Mouse (Mus musculus) MEL (cell line): ENCODE results near the gene Slmap. TPM values are rescaled to one million over a fixed set of nuclear protein-coding genes. Genes with fewer than 3 reads are reported as not detected.

Experiments
- DNase-seq: peaks from one replicate; pipeline ENCODE4 v3.0.0; 2011; ENCODE audit warnings: low read depth, low spot score
- H3K27ac ChIP-seq: 2 replicates; pipeline ENCODE4 v1.5.1; 2012; ENCODE audit warnings: low read depth, mild to moderate bottlenecking, control low read depth, low read length, moderate library complexity; ENCODE audit not compliant: control insufficient read depth
- H3K27me3 ChIP-seq, 2 experiments: fragments of 150-350 bp in 1 of 2; sonication (generic) in 1 of 2; 2 replicates each; pipeline ENCODE4 v1.6.1; 2012; ENCODE audit warnings: low read length in 2 of 2, mild to moderate bottlenecking in 2 of 2, improper control_type of control experiment in 1 of 2, moderate library complexity in 1 of 2; ENCODE audit not compliant: insufficient read depth in 2 of 2, control insufficient read depth in 1 of 2
- H3K36me3 ChIP-seq, 2 experiments: 2 replicates each; pipeline ENCODE4 v1.6.1; 2012 to 2014; ENCODE audit warnings: low read length in 2 of 2, improper control_type of control experiment in 1 of 2, inconsistent platforms in 1 of 2, mild to moderate bottlenecking in 1 of 2; ENCODE audit not compliant: insufficient read depth in 2 of 2, control insufficient read depth in 1 of 2
- H3K4me1 ChIP-seq, 2 experiments: fragments of 150-350 bp in 1 of 2; sonication (generic) in 1 of 2; 2 replicates each; pipeline ENCODE4 v1.6.1; 2012; ENCODE audit warnings: low read length in 2 of 2, improper control_type of control experiment in 1 of 2, mild to moderate bottlenecking in 1 of 2; ENCODE audit not compliant: insufficient read depth in 2 of 2, control insufficient read depth in 1 of 2
- H3K4me3 ChIP-seq, 2 experiments: fragments of 150-350 bp in 1 of 2; sonication (generic) in 1 of 2; 2 replicates each; pipeline ENCODE4 v1.5.1; 2012; ENCODE audit warnings: low read depth in 2 of 2, low read length in 2 of 2, mild to moderate bottlenecking in 2 of 2, moderate library complexity in 2 of 2, control low read depth in 1 of 2, improper control_type of control experiment in 1 of 2; ENCODE audit not compliant: control insufficient read depth in 1 of 2, insufficient read depth in 1 of 2
- H3K79me2 ChIP-seq: 2 replicates; pipeline ENCODE4 v1.6.1; 2012; ENCODE audit warnings: mild to moderate bottlenecking, low read length, moderate library complexity; ENCODE audit not compliant: control insufficient read depth, poor library complexity, insufficient read depth
- H3K9ac ChIP-seq: 2 replicates; pipeline ENCODE4 v1.6.1; 2012; ENCODE audit warnings: low read depth, mild to moderate bottlenecking, control low read depth, low read length, moderate library complexity; ENCODE audit not compliant: control insufficient read depth, poor library complexity, severe bottlenecking
- H3K9me3 ChIP-seq: fragments of 150-350 bp; sonication (generic); replicated peaks from 2 replicates; pipeline ENCODE4 v1.6.1; 2012; ENCODE audit warnings: mild to moderate bottlenecking, low read length, improper control_type of control experiment, moderate library complexity; ENCODE audit not compliant: insufficient read depth
- BHLHE40 ChIP-seq: IDR thresholded peaks from 2 replicates; pipeline ENCODE4 v1.6.1; 2012; ENCODE audit warnings: low read depth, mild to moderate bottlenecking, inconsistent platforms, low read length, improper control_type of control experiment, borderline replicate concordance
- CHD1 ChIP-seq: IDR thresholded peaks from 2 replicates; pipeline ENCODE4 v1.6.1; 2012; ENCODE audit warnings: low read depth, mild to moderate bottlenecking, inconsistent platforms, low read length, improper control_type of control experiment
- CHD2 ChIP-seq: IDR thresholded peaks from 2 replicates; pipeline ENCODE4 v1.6.1; 2011; ENCODE audit warnings: low read length, improper control_type of control experiment
- CTCF ChIP-seq, 3 experiments: IDR thresholded peaks in 2 of 3; conservative IDR thresholded peaks in 1 of 3; 2 replicates each; pipeline ENCODE4 v1.5.1; 2011 to 2012; ENCODE audit warnings: low read length in 3 of 3, low read depth in 2 of 3, mild to moderate bottlenecking in 2 of 3, improper control_type of control experiment in 1 of 3, inconsistent platforms in 1 of 3, mixed read lengths in 1 of 3, moderate library complexity in 1 of 3; ENCODE audit not compliant: control insufficient read depth in 1 of 3, insufficient read depth in 1 of 3, poor library complexity in 1 of 3, severe bottlenecking in 1 of 3
- E2F4 ChIP-seq: IDR thresholded peaks from 2 replicates; pipeline ENCODE4 v1.6.1; 2011; ENCODE audit warnings: low read depth, low read length, improper control_type of control experiment, borderline replicate concordance
- ELF1 ChIP-seq: IDR thresholded peaks from 2 replicates; pipeline ENCODE4 v1.6.1; 2014; ENCODE audit warnings: low read depth, mild to moderate bottlenecking, inconsistent platforms, low read length, improper control_type of control experiment, moderate library complexity
- EP300 ChIP-seq, 2 experiments: IDR thresholded peaks; 2 replicates each; pipeline ENCODE4 v1.6.1; 2011; ENCODE audit warnings: improper control_type of control experiment in 2 of 2, low read length in 2 of 2, low read depth in 1 of 2, mild to moderate bottlenecking in 1 of 2
- ETS1 ChIP-seq: IDR thresholded peaks from 2 replicates; pipeline ENCODE4 v1.6.1; 2012; ENCODE audit warnings: low read depth, mild to moderate bottlenecking, inconsistent platforms, low read length, improper control_type of control experiment, moderate library complexity
- GABPA ChIP-seq: IDR thresholded peaks from 2 replicates; pipeline ENCODE4 v1.6.1; 2012; ENCODE audit warnings: low read depth, mild to moderate bottlenecking, inconsistent platforms, low read length, improper control_type of control experiment, moderate library complexity
- GATA1 ChIP-seq: IDR thresholded peaks from 2 replicates; pipeline ENCODE4 v1.6.1; 2011; ENCODE audit warnings: low read depth, low read length, improper control_type of control experiment
- HCFC1 ChIP-seq: IDR thresholded peaks from 2 replicates; pipeline ENCODE4 v1.6.1; 2012; ENCODE audit warnings: low read depth, mild to moderate bottlenecking, inconsistent platforms, low read length, improper control_type of control experiment, moderate library complexity
- JUND ChIP-seq: IDR thresholded peaks from 2 replicates; pipeline ENCODE4 v1.6.1; 2011; ENCODE audit warnings: low read depth, mild to moderate bottlenecking, improper control_type of control experiment, low read length
- KAT2A ChIP-seq: conservative IDR thresholded peaks from 2 replicates; pipeline ENCODE4 v1.6.1; 2012; ENCODE audit warnings: low read depth, low read length, improper control_type of control experiment, inconsistent platforms
- MAX ChIP-seq: IDR thresholded peaks from 2 replicates; pipeline ENCODE4 v1.6.1; 2011; ENCODE audit warnings: low read length, improper control_type of control experiment
- MAZ ChIP-seq: IDR thresholded peaks from 2 replicates; pipeline ENCODE4 v1.6.1; 2012; ENCODE audit warnings: low read depth, mild to moderate bottlenecking, inconsistent platforms, low read length, improper control_type of control experiment
- MEF2A ChIP-seq: IDR thresholded peaks from 2 replicates; pipeline ENCODE4 v1.6.1; 2014; ENCODE audit warnings: low read depth, mild to moderate bottlenecking, inconsistent platforms, low read length, improper control_type of control experiment; ENCODE audit not compliant: poor library complexity, insufficient replicate concordance, severe bottlenecking; ENCODE audit errors: extremely low read depth
- MXI1 ChIP-seq: IDR thresholded peaks from 2 replicates; pipeline ENCODE4 v1.6.1; 2011; ENCODE audit warnings: mild to moderate bottlenecking, low read depth, low read length, improper control_type of control experiment
- MYB ChIP-seq: IDR thresholded peaks from 2 replicates; pipeline ENCODE4 v1.6.1; 2011; ENCODE audit warnings: mild to moderate bottlenecking, low read depth, low read length, improper control_type of control experiment
- MYC ChIP-seq: IDR thresholded peaks from 2 replicates; pipeline ENCODE4 v1.6.1; 2011; ENCODE audit warnings: low read depth, mild to moderate bottlenecking, low read length, improper control_type of control experiment, moderate library complexity
- NELFE ChIP-seq: IDR thresholded peaks from 2 replicates; pipeline ENCODE4 v1.6.1; 2011; ENCODE audit warnings: low read depth, low read length, improper control_type of control experiment
- NRF1 ChIP-seq: IDR thresholded peaks from 2 replicates; pipeline ENCODE4 v1.6.1; 2014; ENCODE audit warnings: low read depth, mild to moderate bottlenecking, inconsistent platforms, low read length, improper control_type of control experiment, moderate library complexity; ENCODE audit not compliant: poor library complexity, insufficient read depth, severe bottlenecking
- POLR2A ChIP-seq, 2 experiments: IDR thresholded peaks; 2 replicates each; pipeline ENCODE4 v1.6.1; 2011 to 2012; ENCODE audit warnings: low read length in 2 of 2, mild to moderate bottlenecking in 2 of 2, control low read depth in 1 of 2, improper control_type of control experiment in 1 of 2, low read depth in 1 of 2, moderate library complexity in 1 of 2; ENCODE audit not compliant: control insufficient read depth in 1 of 2, insufficient read depth in 1 of 2, poor library complexity in 1 of 2
- POLR2AphosphoS2 ChIP-seq: IDR thresholded peaks from 2 replicates; pipeline ENCODE4 v1.6.1; 2011; ENCODE audit warnings: low read length, improper control_type of control experiment
- POLR2AphosphoS5 ChIP-seq: IDR thresholded peaks from 2 replicates; pipeline ENCODE4 v1.6.1; 2012; ENCODE audit warnings: low read depth, borderline replicate concordance, mild to moderate bottlenecking, inconsistent platforms, low read length, moderate library complexity, mixed read lengths
- RAD21 ChIP-seq: IDR thresholded peaks from 2 replicates; pipeline ENCODE4 v1.6.1; 2011; ENCODE audit warnings: mild to moderate bottlenecking, low read depth, low read length, improper control_type of control experiment
- RCOR1 ChIP-seq: IDR thresholded peaks from 2 replicates; pipeline ENCODE4 v1.6.1; 2012; ENCODE audit warnings: low read depth, mild to moderate bottlenecking, inconsistent platforms, low read length, improper control_type of control experiment
- SIN3A ChIP-seq: IDR thresholded peaks from 2 replicates; pipeline ENCODE4 v1.6.1; 2012; ENCODE audit warnings: low read length, improper control_type of control experiment, inconsistent platforms
- SMC3 ChIP-seq: IDR thresholded peaks from 2 replicates; pipeline ENCODE4 v1.6.1; 2011; ENCODE audit warnings: low read depth, low read length, improper control_type of control experiment
- TAL1 ChIP-seq: IDR thresholded peaks from 2 replicates; pipeline ENCODE4 v1.6.1; 2012; ENCODE audit warnings: mild to moderate bottlenecking, inconsistent platforms, low read length, moderate library complexity, mixed read lengths
- TBP ChIP-seq: IDR thresholded peaks from 2 replicates; pipeline ENCODE4 v1.8.0; 2011; ENCODE audit warnings: low read depth, low read length, improper control_type of control experiment
- TCF12 ChIP-seq: IDR thresholded peaks from 2 replicates; pipeline ENCODE4 v1.6.1; 2014; ENCODE audit warnings: low read depth, mild to moderate bottlenecking, inconsistent platforms, low read length, improper control_type of control experiment, moderate library complexity
- UBTF ChIP-seq: IDR thresholded peaks from 2 replicates; pipeline ENCODE4 v1.6.1; 2012; ENCODE audit warnings: low read depth, mild to moderate bottlenecking, inconsistent platforms, low read length, improper control_type of control experiment, moderate library complexity, borderline replicate concordance; ENCODE audit not compliant: insufficient read depth
- USF1 ChIP-seq: IDR thresholded peaks from 2 replicates; pipeline ENCODE4 v1.6.1; 2014; ENCODE audit warnings: low read depth, mild to moderate bottlenecking, inconsistent platforms, low read length, improper control_type of control experiment, moderate library complexity
- USF2 ChIP-seq, 2 experiments: IDR thresholded peaks; 2 replicates each; pipeline ENCODE4 v1.6.1; 2011 to 2012; ENCODE audit warnings: improper control_type of control experiment in 2 of 2, low read length in 2 of 2, borderline replicate concordance in 1 of 2, inconsistent platforms in 1 of 2, low read depth in 1 of 2, mild to moderate bottlenecking in 1 of 2; ENCODE audit not compliant: insufficient read depth in 1 of 2
- ZC3H11A ChIP-seq: IDR thresholded peaks from 2 replicates; pipeline ENCODE4 v1.6.1; 2012; ENCODE audit warnings: low read depth, mild to moderate bottlenecking, inconsistent platforms, low read length, improper control_type of control experiment
- ZKSCAN1 ChIP-seq: IDR thresholded peaks from 2 replicates; pipeline ENCODE4 v1.6.1; 2012; ENCODE audit warnings: low read depth, mild to moderate bottlenecking, inconsistent platforms, low read length, improper control_type of control experiment, moderate library complexity
- ZMIZ1 ChIP-seq: IDR thresholded peaks from 2 replicates; pipeline ENCODE4 v1.6.1; 2012; ENCODE audit warnings: low read depth, mild to moderate bottlenecking, inconsistent platforms, low read length, improper control_type of control experiment, moderate library complexity
- ZNF384 ChIP-seq: IDR thresholded peaks from 2 replicates; pipeline ENCODE4 v1.6.1; 2012; ENCODE audit warnings: low read depth, mild to moderate bottlenecking, inconsistent platforms, low read length, improper control_type of control experiment
- polyA plus RNA-seq, 2 experiments: library from polyadenylated mRNA; stranded (reverse) in 1 of 2; unstranded in 1 of 2; fragments of >175 nt in 1 of 2; fragments of >200 nt in 1 of 2; gene quantifications; 2 replicates each; pipeline versions ENCODE4 v1.2.1 to v1.2.4; 2012; ENCODE audit warnings: low replicate concordance in 2 of 2, low read depth in 1 of 2; ENCODE audit not compliant: insufficient read length in 2 of 2, insufficient read depth in 1 of 2, missing spikeins in 1 of 2
- total RNA-seq: library from RNA; depleted of rRNA; stranded (reverse); fragments of 300-350 nt; gene quantifications from 2 replicates; pipeline ENCODE4 v1.2.3, GENCODE M21; 2012

Slmap gene
- total and polyA plus RNA-seq, 3 experiments: 21.4 to 41.9 TPM; not detected in 1

DNA sequence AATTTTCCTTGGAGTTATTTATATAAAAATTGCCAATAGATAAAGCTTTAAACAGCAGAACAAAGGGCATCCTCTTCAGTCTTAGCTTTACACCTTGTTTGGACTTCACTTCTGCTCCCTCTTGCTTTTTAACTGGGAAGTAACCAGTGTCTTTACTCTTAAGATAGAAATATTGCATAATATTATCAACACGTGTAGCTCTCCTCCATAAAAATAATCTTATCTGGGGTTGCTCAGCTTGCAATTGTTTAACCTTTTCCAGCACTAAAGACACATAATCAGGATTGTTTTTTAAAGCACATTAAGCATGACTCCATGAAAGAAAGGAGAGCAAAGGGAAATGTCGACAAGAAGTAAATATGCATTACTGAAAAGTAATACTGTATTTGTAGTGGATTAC, 114.5 kb downstream of the Slmap start:
- no peaks in the 10 kb centered on the region for H3K27me3 ChIP-seq
- peak; percentile 24 for DNase-seq
- peaks cover 5 to 51% of the 10 kb centered on the region in 2 experiments; a peak in 3 of 4 replicates for H3K36me3 ChIP-seq
- no peak overlapping the region for H3K4me3 ChIP-seq
- H3K27ac ChIP-seq: no peak overlapping the region
- H3K9me3 ChIP-seq: no peaks in the 10 kb centered on the region
- H3K9ac ChIP-seq: no peak overlapping the region
- no peaks in the 10 kb centered on the region for H3K79me2 ChIP-seq
- H3K4me1 ChIP-seq: peaks cover 0 to 9% of the 10 kb centered on the region in 2 experiments; a peak in 2 of 4 replicates
- TF ChIP-seq GABPA: no peak
- peak; percentile 73 for TF ChIP-seq BHLHE40
- no peak for TF ChIP-seq E2F4
- peak; percentile 45; the same call in 1 of the 2 replicates for TF ChIP-seq MEF2A
- no peak for TF ChIP-seq HCFC1
- no peak for TF ChIP-seq CHD1
- TF ChIP-seq ZMIZ1: no peak
- no peak for TF ChIP-seq POLR2AphosphoS5
- TF ChIP-seq SIN3A: peak; percentile 88
- TF ChIP-seq ZKSCAN1: no peak
- no peak; the same call in 1 of the 2 replicates for TF ChIP-seq USF1
- no peak for TF ChIP-seq RAD21
- TF ChIP-seq JUND: no peak
- no peak for TF ChIP-seq MYB
- no peak for TF ChIP-seq MAZ
- peak; percentile 85 for TF ChIP-seq MXI1
- no peak for TF ChIP-seq ZNF384
- no peak for TF ChIP-seq USF2 (IDR thresholded peaks at IDR 0.05; ENCODE audit: borderline replicate concordance in 1 of 2, insufficient read depth in 1 of 2, low read depth in 1 of 2, low read length in 2 of 2)
- peak; percentile 68; the same call in 1 of the 2 replicates for TF ChIP-seq TCF12
- TF ChIP-seq ETS1: peak; percentile 59; the same call in 1 of the 2 replicates
- TF ChIP-seq CTCF (IDR thresholded peaks at IDR 0.05 in 2 of 3, conservative IDR thresholded peaks at IDR 0.05 in 1 of 3; ENCODE audit: control insufficient read depth in 1 of 3, insufficient read depth in 1 of 3, low read depth in 2 of 3, low read length in 3 of 3, poor library complexity in 1 of 3, severe bottlenecking in 1 of 3): no peak
- TF ChIP-seq MYC: no peak
- TF ChIP-seq KAT2A: no peak
- TF ChIP-seq POLR2AphosphoS2: no peak
- TF ChIP-seq TBP: no peak
- TF ChIP-seq EP300 (IDR thresholded peaks at IDR 0.05; ENCODE audit: low read depth in 1 of 2, low read length in 2 of 2): peak; percentile 64 to 79
- TF ChIP-seq RCOR1: peak; percentile 60; the same call in 1 of the 2 replicates
- no peak for TF ChIP-seq UBTF
- TF ChIP-seq SMC3: no peak
- TF ChIP-seq MAX: peak; percentile 76
- TF ChIP-seq POLR2A (IDR thresholded peaks at IDR 0.05; ENCODE audit: control insufficient read depth in 1 of 2, insufficient read depth in 1 of 2, low read depth in 1 of 2, low read length in 2 of 2, poor library complexity in 1 of 2): no peak
- no peak for TF ChIP-seq NRF1
- 0 out of 2 replicates have a peak, but pooled peaks have one; percentile 12 for TF ChIP-seq TAL1
- TF ChIP-seq NELFE: no peak
- TF ChIP-seq ZC3H11A: no peak
- TF ChIP-seq CHD2: no peak
- TF ChIP-seq GATA1: peak; percentile 58
- no peak for TF ChIP-seq ELF1
